Mouse (Mus musculus): ENCODE measurements around the gene Msantd2.
A peak's percentile ranks its signal among the peaks of the same experiment; 100 is the strongest.

Gene Msantd2

DNA sequence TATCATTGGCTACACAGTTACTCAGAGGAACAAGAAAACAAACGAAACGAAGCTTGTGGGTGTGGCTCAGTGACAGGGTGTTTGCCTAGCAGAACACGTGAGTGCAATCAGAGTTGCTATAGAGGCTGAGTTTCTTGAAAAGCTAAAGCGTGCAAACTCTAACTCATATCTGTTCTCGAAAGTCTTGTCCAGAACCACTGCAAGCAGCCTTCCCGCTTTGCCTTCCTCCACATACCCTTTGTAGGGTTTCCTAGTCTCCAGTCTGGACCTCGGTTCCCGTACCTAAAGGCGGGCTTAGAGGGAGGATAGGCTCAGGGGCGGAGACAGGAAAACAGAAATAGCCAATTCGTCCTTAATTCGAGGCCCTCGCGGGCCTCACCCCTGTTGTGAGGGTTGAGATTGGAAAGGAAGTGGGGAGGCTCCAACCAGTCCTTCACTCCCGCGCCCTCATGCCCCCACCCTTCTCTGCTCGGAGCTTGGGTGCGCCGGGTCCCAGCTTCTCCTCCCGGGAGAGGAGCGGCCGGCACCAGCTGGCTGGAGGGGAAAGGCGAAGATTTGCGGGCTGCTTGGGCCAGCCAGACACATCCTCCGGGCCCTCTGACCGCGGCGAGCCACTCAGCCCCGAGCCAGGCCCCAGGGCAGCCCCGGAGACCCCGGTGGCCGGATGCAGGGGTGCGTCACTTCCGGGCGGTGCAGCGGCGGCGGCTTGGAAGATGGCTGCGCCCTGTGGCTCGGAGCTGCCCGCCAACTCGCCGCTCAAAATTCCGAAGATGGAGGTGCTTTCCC, at the start of gene Msantd2:
TSS of gene Msantd2 (plus strand) at position 709 of the 786 bp plus-strand sequence.
- peak; percentile 91 for DNase-seq

DNA sequence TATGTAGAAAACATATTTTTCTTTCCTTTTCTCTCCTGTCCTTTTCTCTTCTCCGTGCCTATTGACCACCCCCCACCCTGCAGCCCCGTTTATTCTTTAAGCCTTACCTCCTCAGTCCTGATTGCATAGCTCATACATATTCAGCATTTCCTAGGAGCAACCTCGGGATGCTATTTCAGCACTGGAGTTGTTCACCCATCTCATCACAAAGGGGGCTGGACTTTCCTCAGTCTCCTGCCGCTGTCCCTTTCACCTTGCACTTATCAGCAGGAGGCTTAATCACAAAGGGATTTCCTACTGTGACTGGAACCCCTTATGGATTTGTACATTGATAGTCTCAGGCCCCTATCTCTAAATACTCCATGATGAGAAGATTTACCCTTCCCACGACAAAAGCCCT, 36.7 kb upstream of the Msantd2 start:
- DNase-seq = no peak

DNA sequence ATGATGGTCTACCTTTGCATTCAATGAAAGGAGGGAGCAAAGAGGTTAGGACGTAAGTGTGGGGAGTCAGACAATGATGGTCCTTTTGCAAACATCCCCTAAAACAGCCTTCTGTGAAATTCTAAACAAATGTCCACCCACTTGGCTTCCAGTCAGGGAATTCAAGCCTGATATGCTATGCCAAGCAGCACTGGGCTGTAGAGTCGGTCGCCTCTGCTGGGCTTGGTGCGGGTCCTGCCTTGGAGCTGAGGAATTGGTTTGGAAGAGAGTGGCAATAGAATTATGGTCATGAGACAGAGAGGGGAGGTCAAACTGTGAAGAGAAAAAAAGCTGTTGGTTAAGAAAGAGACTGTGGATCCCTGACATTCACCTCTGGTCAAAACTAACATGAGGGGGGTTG, 35.8 kb upstream of the Msantd2 start:
- DNase-seq = no peak

DNA sequence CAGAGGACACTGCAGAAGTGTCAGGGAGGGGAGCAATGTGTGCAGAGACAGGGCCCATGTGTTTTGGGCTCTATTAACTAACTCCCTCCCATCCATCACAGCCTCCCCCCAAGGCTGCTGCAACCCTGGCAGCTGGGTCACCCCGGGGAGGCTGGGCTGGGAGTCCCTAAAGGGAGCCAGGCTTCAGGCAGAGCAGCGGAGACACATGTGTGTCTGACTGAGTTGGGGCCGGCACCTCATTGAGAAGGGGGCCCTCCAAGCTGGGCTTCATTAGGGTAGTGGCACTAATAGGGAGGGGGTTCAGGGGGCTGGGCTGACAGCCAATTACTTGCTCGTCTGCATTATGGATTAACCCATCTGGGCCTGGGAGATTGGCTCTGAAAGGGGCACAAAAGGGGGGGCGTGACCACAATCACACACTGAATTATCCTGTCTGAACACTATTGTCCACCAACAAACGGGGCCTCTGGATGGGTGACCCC, 35.1 kb upstream of the Msantd2 start:
- DNase-seq = no peak

DNA sequence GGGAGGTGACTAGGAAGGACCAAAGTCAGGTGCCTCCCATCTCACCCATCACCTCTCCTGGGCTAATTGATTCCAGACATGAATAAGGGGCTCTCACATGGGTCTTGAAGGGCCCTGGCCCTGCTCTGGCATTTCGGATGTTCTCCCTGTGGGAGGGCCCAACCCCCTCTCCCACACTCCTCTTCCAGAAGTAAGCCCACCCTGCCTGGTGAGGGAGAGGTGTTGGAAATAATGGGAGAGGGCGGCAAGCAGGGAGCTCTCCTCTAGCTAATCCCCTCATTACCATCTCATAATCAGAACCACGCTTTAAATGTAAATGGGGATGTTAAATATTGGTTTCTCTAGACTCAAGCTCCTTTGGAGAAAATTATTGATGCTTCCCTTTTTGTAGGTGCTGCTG, 34.1 kb upstream of the Msantd2 start:
- no peak for DNase-seq

DNA sequence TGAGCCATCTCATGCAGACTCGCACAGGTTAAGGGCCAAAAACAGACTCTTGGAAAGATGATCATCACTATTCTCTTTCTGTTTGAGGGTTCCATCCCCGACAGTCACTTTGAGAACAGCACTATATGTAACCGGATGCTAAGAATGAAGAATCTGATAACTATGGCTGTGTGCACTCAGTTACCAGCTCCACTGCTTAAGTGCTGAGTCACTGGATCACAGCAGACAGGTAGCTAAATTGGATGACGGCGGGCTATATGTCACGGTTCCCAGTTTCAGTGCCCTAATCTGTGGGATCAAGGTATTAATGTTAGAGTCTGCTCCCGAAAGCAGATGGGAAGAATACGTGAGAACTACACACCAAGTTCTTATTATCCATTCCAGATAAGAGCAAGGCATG, 33.3 kb upstream of the Msantd2 start:
- DNase-seq = no peak

DNA sequence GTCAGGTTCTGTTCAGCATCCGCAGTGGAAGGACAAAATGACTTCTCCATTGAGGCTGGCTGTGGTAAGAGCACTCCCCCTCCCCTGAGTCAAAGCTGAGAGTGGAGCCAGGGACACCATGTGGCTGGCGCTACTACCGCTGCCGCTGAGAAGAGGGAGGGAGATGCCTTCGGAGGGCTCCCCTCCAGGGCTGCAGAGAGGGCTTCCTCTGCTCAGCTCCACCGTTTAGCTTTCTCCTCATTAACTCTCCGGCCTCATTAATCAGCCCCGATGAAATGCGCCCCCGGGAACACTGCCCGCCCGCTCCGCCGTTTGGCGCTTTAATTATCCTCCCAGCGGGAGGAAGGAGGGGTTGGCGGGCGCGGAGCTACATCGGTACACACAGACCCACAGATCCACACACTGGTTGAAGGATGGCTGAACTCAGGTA, 32.6 kb upstream of the Msantd2 start:
- DNase-seq = no peak

DNA sequence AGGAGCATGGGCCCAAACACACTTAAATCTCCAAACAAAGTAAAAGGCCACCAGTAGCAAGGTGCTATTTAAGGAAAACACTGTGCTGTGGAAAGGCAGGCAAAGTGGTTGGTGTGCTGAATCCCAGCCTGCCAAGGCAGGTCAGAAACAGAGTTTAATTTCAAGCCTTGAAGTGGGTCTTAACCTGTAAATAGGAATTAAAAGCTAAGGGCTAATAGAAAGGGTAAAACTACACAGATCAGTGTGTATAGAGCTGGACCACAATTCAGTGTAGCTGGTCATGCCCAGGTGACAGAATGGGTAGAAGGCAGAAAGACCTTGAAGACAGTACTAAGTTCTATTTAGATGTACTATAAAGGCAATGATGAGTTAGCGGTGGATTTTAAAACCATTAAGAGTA, 32.0 kb upstream of the Msantd2 start:
- no peak for DNase-seq

DNA sequence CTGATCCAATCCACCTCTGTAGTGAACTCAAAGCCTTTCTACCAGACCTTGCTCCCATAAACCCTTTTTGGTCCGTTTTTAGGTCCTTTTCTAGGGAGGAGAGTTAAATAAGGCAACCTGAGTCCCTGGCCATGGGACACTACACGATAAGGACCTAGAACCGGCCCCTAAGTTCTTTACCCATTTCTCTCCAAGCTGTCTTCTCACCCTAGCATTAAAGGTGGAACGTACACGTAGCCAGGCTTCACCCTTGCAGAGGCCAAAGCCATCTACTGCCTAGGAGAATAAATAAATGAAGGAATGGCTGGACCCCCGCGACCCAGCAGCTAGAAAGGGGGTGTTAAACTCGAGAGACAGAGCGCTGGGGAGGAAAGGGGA, 29.5 kb upstream of the Msantd2 start:
- DNase-seq = no peak

DNA sequence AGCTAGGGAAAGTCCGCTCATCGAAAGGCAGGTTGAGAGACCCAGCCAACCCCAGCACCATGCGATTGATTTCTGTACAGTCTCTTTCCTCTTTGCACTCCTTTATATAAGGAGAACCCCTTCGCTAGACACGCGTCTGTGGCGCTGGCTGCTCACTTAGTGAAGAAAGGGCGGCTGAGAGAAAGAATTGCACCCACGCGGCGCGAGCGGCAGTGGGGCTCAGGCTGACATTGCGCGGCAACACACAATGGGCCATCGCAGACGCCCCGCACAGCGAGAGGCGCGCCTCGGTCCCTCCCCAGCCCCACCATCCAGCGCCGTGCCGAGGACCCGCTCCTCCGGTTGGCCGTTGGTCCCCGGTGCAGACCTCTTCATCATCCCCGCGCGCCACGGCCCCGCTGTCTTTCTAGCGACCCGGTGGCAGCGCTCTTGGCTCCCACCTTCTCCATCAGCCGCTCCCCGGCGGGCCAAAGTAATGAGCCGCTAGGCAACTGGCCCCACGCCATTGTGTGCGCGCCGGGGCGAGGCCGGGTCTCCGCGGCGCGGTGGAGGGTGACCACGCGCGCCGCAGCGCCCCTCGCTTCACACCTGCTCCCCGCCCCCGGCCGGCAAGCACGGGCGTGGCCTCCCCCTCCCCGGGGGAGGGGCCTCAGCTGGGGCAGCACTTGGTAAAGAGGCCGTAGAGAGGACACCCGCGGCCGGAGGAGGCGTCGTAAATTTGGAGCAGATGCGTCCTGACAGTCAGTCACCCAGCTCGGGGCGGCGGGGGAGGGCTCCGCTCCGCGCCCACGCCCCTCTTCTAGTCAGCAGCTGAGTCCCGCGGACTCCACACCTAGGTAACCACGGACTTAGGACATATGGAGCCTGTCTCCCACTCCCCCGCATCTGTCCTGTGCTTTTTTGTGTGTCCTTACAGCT, 28.8 kb upstream of the Msantd2 start:
- peak; percentile 41 for DNase-seq

DNA sequence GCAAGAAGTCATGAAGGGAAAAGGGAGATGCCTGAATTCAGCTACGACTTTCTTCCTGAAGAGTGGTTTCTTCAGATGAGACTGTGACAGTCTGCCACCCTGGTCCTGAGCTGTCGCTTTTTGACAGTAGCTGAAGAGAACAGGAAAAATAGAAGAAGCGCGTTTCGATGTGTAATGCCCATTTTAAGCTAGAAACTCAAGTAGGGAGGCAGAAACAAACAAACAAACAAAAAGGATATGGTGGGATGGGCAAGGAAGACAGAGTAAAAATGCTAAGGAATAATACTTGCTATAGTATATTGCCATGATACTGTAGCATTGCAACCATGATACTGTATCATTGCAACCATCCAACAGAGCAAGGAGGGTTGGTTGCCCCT, 28.2 kb upstream of the Msantd2 start:
- DNase-seq = no peak

DNA sequence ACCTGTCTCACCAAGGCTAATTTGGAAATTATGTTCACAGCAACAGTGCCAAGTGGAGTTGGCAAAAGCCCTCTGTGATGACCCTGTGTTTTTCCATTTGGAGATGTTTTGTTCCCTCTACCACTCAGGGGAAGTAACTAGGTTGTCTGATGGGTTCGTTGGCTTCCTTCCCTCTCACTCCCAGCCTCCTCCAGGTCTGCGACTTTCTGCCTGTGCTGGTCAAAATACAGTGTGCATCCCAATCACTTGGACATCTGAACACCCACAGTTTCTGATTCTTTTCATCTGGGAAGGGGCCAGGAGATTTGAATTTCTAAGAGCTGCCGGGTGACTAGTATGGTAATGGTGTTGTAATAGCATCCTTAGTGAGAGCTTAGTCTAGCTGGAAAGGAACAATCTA, 27.5 kb upstream of the Msantd2 start:
- no peak for DNase-seq

DNA sequence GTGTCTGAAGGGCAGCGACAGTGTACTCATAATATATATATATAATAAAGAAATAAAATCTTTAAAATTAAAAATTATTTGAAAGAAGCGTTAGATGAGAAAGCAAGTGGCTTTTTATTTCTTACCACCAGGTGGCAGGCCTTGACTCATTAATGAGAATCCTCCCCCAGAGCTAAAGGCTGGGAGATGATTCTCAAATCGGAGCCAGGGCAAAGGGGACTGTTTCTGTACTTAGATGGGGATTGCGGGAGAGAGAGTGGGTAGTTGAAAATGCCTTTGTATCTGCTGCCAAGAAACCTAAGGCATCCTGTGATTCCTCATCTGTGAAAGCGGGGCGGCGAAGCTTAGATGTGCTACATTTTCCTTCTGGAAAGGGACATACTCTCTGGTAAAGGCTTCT, 26.4 kb upstream of the Msantd2 start:
- peak; percentile 43 for DNase-seq

DNA sequence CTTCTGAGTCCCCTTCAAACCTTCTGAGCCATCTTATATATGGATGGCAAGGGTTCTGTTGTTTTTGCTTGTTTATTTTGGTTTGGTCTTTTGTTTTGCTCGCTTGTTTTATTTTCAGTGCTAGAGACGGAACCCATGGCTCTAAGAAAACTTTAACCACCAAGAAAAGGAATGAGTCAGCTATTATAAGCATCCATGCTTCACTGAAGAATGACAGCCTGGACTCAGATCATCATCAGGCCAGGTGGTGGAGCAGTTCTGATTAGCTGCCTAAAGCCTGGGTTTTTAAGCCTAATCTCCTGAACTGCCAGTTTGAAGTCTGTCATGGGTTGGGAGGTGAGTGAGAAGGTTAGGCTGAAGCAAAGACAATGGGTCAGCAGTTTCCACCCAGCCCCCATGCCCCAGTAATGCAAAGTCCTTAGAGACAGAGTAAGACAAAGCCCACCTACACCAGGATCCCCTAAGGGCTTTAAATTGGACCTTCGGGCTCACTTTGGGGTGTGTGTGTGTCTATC, 15.5 kb upstream of the Msantd2 start:
- no peak for DNase-seq

DNA sequence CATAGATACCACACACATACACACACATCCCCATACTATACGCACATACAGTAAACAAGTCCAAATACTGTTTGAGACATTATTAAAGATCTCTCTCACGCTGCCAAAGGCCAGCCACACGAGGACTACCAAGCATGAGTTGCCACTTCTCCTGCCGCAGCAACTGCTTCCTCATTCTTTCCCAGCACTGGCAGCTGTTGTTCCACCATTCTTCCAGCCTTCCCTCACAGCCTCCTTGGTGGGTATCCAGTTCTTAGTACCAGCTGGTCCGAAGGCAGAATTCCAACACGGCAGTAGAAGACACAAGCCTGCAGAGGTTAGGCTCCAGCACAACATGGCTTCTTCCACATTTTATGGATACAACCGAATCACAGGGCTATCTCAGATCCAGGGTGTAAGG, 14.2 kb upstream of the Msantd2 start:
- DNase-seq = no peak

DNA sequence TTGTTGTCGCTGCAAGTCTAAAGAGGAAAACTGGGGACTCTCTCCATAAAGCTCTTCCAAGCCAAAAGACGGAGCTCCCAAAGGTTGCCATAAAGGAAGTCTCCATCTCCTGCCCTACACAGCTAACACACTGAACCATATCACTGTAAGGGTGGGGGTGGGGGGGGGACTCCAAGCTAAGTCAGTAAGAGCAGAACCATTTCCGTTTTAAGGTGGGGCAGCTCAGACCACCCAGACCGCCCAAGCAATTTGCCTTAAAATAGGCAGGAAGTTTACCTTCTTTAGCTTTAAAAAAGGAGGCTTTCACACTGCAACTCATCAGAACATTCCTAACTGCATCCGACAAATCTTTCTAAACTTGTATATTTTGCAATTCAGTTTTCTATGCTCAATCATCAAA, 4.0 kb upstream of the Msantd2 start:
- DNase-seq = no peak

DNA sequence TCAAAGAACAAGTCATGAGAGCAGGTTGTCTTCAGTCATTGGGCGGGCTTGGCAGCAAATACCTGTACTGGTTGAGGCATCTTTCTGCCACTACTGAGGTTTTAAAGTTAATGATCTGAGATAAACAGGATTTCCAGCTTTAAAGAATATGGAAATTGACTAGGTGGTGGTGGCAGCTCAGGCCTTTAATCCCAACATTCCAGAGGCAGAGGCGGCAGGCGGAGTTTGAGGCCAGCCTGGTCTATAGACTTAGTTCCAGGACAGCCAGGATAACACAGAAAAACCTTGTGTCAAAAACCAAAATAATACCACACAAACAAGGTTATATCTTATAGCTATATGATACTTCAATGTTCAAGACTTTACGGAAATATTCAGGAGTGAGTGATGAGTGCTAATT, 1.1 kb upstream of the Msantd2 start:
- DNase-seq = no peak

DNA sequence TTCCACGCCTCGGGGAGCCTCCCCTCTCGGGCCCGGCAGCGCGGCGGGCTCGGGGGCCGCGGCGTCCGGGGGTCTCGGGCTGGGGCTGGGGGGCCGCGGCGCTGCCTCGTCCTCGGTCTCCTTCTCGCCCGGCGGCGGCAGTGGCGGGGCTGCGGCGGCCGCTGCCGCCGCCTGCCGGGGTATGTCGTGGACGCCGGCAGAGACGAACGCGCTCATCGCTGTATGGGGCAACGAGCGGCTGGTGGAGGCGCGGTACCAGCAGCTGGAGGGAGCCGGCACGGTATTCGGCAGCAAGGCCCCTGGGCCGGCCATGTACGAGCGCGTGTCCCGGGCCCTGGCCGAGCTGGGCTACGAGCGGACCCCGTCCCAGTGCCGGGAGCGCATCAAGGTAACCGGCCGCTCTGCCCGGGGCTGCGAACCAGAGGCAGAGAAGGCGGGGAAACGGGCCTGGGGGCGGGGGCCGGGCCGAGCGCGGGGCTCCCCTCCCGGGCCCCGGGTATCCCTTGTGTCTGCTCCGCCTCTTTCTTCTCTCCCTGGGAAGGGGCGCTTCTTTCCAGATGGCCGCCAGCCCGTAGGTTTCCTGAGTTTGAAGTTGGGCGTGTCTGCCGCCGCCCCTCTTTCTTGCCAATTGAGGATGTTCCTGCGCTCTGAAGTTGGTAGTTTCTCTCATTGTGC, 464 bp downstream of the Msantd2 start:
- DNase-seq = peak; percentile 43

DNA sequence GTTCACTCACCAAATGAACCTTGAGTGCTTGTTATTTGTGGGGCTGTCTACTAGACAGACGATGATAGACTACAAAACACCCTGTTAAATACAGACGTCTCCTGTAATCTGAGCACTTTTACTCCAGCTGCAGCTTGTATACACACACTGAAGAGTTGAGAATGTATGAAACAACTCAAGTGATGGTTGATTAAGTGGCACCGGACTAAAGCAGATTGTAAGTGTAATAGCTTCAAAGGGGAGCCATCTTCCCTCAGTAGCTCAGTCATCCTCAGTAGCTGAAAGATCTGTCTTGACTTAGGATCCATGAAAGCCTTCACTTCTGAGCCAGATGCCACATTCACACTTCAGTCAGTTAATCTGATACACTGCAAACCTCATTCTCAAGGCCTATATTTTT, 6.6 kb downstream of the Msantd2 start:
- DNase-seq = no peak

DNA sequence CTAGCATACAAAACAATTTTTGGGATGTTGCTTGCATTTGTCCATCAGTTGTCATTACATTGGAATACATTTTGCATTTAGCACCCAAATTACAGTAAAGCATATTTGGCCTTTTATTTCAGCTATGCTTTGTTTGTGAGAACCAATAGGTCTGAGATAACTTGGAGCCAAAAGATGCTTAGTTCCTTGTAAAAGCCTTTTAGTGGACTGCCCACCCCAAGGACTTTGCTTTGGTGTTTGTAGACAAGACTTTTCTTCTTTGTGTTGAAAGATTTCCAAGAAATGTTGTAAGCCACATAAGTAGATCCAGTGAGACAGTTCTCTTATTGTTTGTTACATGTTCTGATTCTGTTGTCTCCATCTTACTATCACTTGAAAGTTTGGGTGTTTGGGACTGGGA, 7.2 kb downstream of the Msantd2 start:
- no peak for DNase-seq

DNA sequence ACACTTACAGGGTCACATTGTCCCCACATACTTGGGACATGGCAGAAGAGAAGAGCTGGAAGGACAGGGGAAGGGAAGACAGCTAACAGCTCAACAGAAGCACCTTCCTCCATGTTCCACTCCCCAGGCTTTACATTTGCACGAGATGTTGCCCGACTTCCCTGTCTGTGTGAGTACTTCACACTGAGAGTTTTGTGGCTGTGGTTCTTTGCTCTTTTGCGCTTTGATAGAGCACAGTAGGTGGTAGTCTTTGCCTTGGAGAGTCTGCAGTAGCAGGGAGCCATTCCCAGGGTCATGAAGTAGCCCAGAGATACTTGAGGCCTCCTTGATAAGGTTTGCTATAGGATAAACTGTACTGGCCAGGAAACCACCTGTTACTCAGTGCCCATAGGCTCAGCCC, 11.1 kb downstream of the Msantd2 start:
- no peak for DNase-seq

DNA sequence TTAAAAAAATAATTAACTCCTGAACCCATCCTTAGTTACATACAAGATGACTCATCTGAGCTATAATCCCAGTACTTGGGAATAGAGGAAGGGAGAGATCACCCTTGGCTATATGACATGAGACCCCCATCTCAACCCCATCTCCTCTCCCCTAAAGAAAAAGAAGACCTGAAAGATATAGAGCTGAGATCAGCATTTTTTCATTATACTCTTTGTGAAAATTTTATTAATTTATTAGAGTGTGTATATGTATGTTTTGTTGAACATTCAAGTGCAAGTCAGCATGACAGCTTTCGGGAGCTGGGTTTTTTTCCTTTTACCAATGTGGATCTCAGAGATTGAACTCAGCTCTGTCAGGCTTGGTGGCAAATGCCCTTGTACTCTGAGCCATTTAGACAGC, 12.1 kb downstream of the Msantd2 start:
- no peak for DNase-seq

DNA sequence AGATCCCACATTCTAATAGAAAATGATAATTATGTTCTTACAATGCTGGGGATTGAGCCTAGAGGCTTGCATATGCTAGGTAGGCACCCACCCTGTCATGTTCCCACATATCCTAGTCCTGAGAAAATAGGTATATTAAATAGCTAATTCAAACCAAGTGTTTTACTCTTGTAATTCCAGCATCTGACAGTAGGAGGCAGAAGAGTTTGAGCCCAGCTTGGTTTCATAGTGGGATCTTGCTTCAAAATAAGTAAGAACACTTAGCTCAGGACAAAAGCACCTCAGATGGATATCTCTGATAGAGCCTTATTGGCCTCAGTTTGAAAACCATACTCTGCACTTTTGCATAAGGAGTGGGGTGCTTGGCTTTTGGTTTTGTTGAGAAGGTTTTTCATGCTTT, 15.2 kb downstream of the Msantd2 start:
- DNase-seq = no peak

All from kidney, adult 18-20 months (tissue).